ENCODE assay signal across 20 mouse cellular contexts in the genomic region with DNA sequence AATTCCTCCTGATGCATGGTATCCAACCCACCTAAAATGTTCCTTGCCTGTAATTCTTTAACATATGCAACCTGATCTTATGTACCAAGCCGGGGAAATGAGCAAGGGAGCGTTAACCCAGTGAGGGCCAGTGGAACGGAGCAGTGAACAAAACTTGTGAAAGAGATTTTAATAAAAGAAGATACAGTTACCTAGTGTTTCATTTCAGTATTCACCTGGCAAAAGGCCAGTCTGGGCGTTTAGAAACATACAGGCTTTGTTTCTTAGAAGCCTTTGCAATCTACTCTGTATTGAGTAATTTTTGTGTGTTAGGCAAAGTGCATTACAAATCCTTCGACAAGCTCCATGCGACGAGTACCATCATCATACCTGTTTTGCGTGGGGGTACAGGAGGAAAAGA.
DNase-seq lines count a peak whose midpoint lies in the region; ATAC-seq and TF ChIP-seq lines count a peak whose summit lies in the region.
"Had no signal": no experiment of that assay in that cellular context is flagged by ENCODE, and none has a peak within 500 bp of the region (broad histone marks: within the 10 kb centered on the region; RNA-seq: fewer than 3 reads in every experiment).

No protein-coding gene starts in this region.

- peaks cover 52% of the 10 kb centered on the region for H3K4me1 ChIP-seq in forebrain, embryonic 10.5 days
- peaks cover 4% of the 10 kb centered on the region; the same call in 1 of the 2 replicates for H3K4me1 ChIP-seq in forebrain, embryonic 11.5 days (replicated peaks; ENCODE audit: control insufficient read depth, insufficient read depth, low read length)
- H3K4me1 ChIP-seq in forebrain, embryonic 13.5 days, result peaks cover 36% of the 10 kb centered on the region
- H3K4me1 ChIP-seq in intestine, postnatal 0 days (replicated peaks; ENCODE audit: control insufficient read depth, insufficient read depth, low read length), result no peaks in the 10 kb centered on the region
- H3K4me1 ChIP-seq: liver, embryonic 15.5 days had no signal

- no peak for DNase-seq in forebrain, embryonic 10.5 days (ENCODE audit: extremely low spot score, low spot score)
- no peak for DNase-seq in forebrain, embryonic 11.5 days (ENCODE audit: low spot score)
- peak; percentile 12 for DNase-seq in lung, postnatal 36 days
- no peak for DNase-seq in lung, adult 18-20 months
- DNase-seq in cerebellum, adult 9-11 months, result no peak
- DNase-seq: embryo, embryonic 11 days; gastrocnemius, postnatal 14 days; heart, adult 2 months; thymus, postnatal 14 days had no signal

- no peaks in the 10 kb centered on the region for H3K9me3 ChIP-seq in forebrain, embryonic 10.5 days
- no peaks in the 10 kb centered on the region for H3K9me3 ChIP-seq in forebrain, embryonic 11.5 days (ENCODE audit: control insufficient read depth, low read length)
- H3K9me3 ChIP-seq in forebrain, embryonic 13.5 days (replicated peaks), result no peaks in the 10 kb centered on the region
- H3K9me3 ChIP-seq in intestine, postnatal 0 days (ENCODE audit: control insufficient read depth), result no peaks in the 10 kb centered on the region
- H3K9me3 ChIP-seq: heart, embryonic 15.5 days; limb, embryonic 12.5 days; liver, embryonic 15.5 days; midbrain, embryonic 12.5 days had no signal

- peak overlapping the region; percentile 62; the same call in 1 of the 2 replicates for H3K27ac ChIP-seq in forebrain, embryonic 10.5 days
- no peak overlapping the region for H3K27ac ChIP-seq in forebrain, embryonic 11.5 days (ENCODE audit: low read depth, low read length)
- peak overlapping the region; percentile 48 for H3K27ac ChIP-seq in forebrain, embryonic 13.5 days
- H3K27ac ChIP-seq in intestine, postnatal 0 days (ENCODE audit: low read depth, low read length), result no peak overlapping the region
- H3K27ac ChIP-seq: heart, adult 2 months; heart, embryonic 15.5 days; liver, embryonic 15.5 days; midbrain, embryonic 12.5 days had no signal

- WGBS in forebrain, embryonic 10.5 days, result 88% methylated on average over 8 of the region's 8 CpGs
- WGBS in forebrain, embryonic 11.5 days, result 86% methylated on average over 8 of the region's 8 CpGs
- WGBS in forebrain, embryonic 13.5 days, result 68% methylated on average over 8 of the region's 8 CpGs
- 86% methylated on average over 8 of the region's 8 CpGs for WGBS in intestine, postnatal 0 days

- no peaks in the 10 kb centered on the region for H3K36me3 ChIP-seq in forebrain, embryonic 10.5 days (replicated peaks)
- H3K36me3 ChIP-seq in forebrain, embryonic 11.5 days (ENCODE audit: control insufficient read depth, insufficient read depth, low read length), result no peaks in the 10 kb centered on the region
- no peaks in the 10 kb centered on the region for H3K36me3 ChIP-seq in forebrain, embryonic 13.5 days (ENCODE audit: poor library complexity, severe bottlenecking)
- H3K36me3 ChIP-seq in intestine, postnatal 0 days (ENCODE audit: control insufficient read depth, insufficient read depth), result no peaks in the 10 kb centered on the region
- H3K36me3 ChIP-seq: heart, embryonic 15.5 days; limb, embryonic 12.5 days; liver, embryonic 15.5 days; midbrain, embryonic 12.5 days had no signal

- H3K27me3 ChIP-seq in forebrain, embryonic 10.5 days (ENCODE audit: poor library complexity, severe bottlenecking), result no peaks in the 10 kb centered on the region
- no peaks in the 10 kb centered on the region for H3K27me3 ChIP-seq in forebrain, embryonic 11.5 days (ENCODE audit: control insufficient read depth, insufficient read depth, low read length)
- no peaks in the 10 kb centered on the region for H3K27me3 ChIP-seq in forebrain, embryonic 13.5 days
- H3K27me3 ChIP-seq in intestine, postnatal 0 days (replicated peaks; ENCODE audit: control insufficient read depth, insufficient read depth, low read length), result no peaks in the 10 kb centered on the region
- H3K27me3 ChIP-seq: midbrain, embryonic 12.5 days had no signal

- no peak overlapping the region for H3K4me2 ChIP-seq in forebrain, embryonic 11.5 days (ENCODE audit: low read depth, low read length, severe bottlenecking)
- H3K4me2 ChIP-seq in forebrain, embryonic 13.5 days, result no peak overlapping the region
- no peak overlapping the region for H3K4me2 ChIP-seq in intestine, postnatal 0 days (replicated peaks; ENCODE audit: low read depth)
- H3K4me2 ChIP-seq: heart, embryonic 15.5 days; limb, embryonic 12.5 days; liver, embryonic 15.5 days; midbrain, embryonic 12.5 days had no signal

- TF ChIP-seq CTCF in intestine, postnatal 0 days (IDR thresholded peaks at IDR 0.05; ENCODE audit: low read depth), result no peak

- ATAC-seq in forebrain, embryonic 11.5 days (replicated peaks; ENCODE audit: low FRiP score), result no peak
- no peak for ATAC-seq in forebrain, embryonic 13.5 days
- ATAC-seq in intestine, postnatal 0 days, result no peak
- ATAC-seq: activated CD4-positive, CD25-positive, alpha-beta regulatory T cell, adult 4 months; CD4-positive, CD25-positive, alpha-beta regulatory T cell, adult 4 months; hindbrain, embryonic 16.5 days had no signal

- no peak overlapping the region for H3K4me3 ChIP-seq in forebrain, embryonic 10.5 days
- no peak overlapping the region for H3K4me3 ChIP-seq in forebrain, embryonic 11.5 days (ENCODE audit: low read depth, low read length)
- H3K4me3 ChIP-seq in forebrain, embryonic 13.5 days, result no peak overlapping the region
- H3K4me3 ChIP-seq in intestine, postnatal 0 days (ENCODE audit: low read depth, low read length), result no peak overlapping the region
- H3K4me3 ChIP-seq: heart, adult 2 months; heart, embryonic 15.5 days; left cerebral cortex, adult 2 months; limb, embryonic 12.5 days; liver, embryonic 15.5 days; midbrain, embryonic 12.5 days; myocyte had no signal

- no peak overlapping the region for H3K9ac ChIP-seq in forebrain, embryonic 11.5 days (ENCODE audit: low read length)
- H3K9ac ChIP-seq in forebrain, embryonic 13.5 days, result no peak overlapping the region
- no peak overlapping the region for H3K9ac ChIP-seq in intestine, postnatal 0 days (ENCODE audit: low read depth, low read length)
- H3K9ac ChIP-seq: heart, embryonic 15.5 days; limb, embryonic 12.5 days; liver, embryonic 15.5 days; midbrain, embryonic 12.5 days had no signal

Comparison
In these comparisons a context has a peak if more than half of its experiments do, and no peak if none do; other contexts are left out.
1. H3K27ac ChIP-seq: peak in forebrain, embryonic 10.5 days (single experiment) and forebrain, embryonic 13.5 days (single experiment); none in forebrain, embryonic 11.5 days (single experiment) and intestine, postnatal 0 days (single experiment).